Mouse (Mus musculus) heart, postnatal 0 days (tissue): ENCODE measurements around the gene Maip1.

Experiments used
- CTCF ChIP-seq: IDR thresholded peaks from 2 replicates; pipeline ENCODE4 v1.5.1; 2016; ENCODE audit warnings: antibody characterized with exemption, control low read depth, low read depth
- EP300 ChIP-seq: IDR thresholded peaks from 2 replicates; pipeline ENCODE4 v1.6.1; 2016; ENCODE audit warnings: antibody characterized with exemption, low read depth

GRCm38 (mm10) chr1:57390993-57391790 is 14.9 kb upstream of the Maip1 start:
- no peak for TF ChIP-seq CTCF
- TF ChIP-seq EP300: no peak
